Comparison of ENCODE assay signal across 9 mouse cellular contexts in the genomic region with DNA sequence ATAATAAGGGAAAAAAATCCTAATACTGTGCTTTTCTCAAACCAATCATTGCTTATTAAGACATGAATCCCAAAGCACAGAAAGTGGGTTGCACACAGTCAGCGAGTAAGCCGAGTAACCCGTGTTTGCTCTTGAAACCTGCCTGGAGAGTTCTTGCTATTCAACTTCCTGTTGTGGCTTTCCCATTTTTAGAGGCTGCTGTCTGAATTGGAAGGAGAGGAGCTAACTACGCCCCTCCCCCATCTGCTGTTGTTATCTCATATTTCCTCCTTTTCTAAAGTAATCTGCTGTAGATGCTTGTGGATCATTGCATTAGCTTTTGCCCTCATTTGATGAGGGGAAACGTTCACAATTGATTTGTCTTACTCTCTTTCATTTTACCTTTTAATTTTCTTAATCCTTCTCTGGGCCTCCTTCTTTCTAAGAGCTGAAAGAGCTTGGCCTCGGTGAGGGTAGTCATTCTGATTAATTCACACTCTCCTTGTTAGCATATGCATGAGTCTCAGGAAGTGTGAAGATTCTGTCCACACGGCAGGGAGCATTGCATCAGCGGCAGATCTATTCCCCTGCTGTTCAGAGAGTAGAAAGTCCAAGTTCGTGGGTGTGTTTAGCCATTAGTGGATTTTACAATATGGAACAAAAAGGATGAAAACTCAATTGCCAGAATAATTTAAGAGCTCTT.
DNase-seq lines count a peak whose midpoint lies in the region; ATAC-seq and TF ChIP-seq lines count a peak whose summit lies in the region.
"Had no signal": no experiment of that assay in that cellular context is flagged by ENCODE, and none has a peak within 500 bp of the region (broad histone marks: within the 10 kb centered on the region; RNA-seq: fewer than 3 reads in every experiment).

No protein-coding gene starts in this region.

- no peak for TF ChIP-seq CTCF in lung, postnatal 0 days (IDR thresholded peaks at IDR 0.05)

- H3K36me3 ChIP-seq in megakaryocyte, embryonic 14.5 days (replicated peaks; ENCODE audit: low read length) = no peaks in the 10 kb centered on the region
- H3K36me3 ChIP-seq in lung, postnatal 0 days (ENCODE audit: insufficient read depth, low read length) = no peaks in the 10 kb centered on the region

- H3K27ac ChIP-seq in lung, postnatal 0 days (ENCODE audit: low read length) = no peak overlapping the region

- peaks cover 12% of the 10 kb centered on the region for H3K4me1 ChIP-seq in megakaryocyte, embryonic 14.5 days
- H3K4me1 ChIP-seq in lung, postnatal 0 days (ENCODE audit: insufficient read depth, low read depth, low read length) = no peaks in the 10 kb centered on the region

- no peak overlapping the region for H3K9ac ChIP-seq in lung, postnatal 0 days (replicated peaks; ENCODE audit: low read depth)

- TF ChIP-seq EP300 in lung, postnatal 0 days (IDR thresholded peaks at IDR 0.05) = no peak

- WGBS in lung, postnatal 0 days = 26% methylated on average over 9 of the region's 9 CpGs

- no peaks in the 10 kb centered on the region for H3K9me3 ChIP-seq in megakaryocyte, embryonic 14.5 days
- no peaks in the 10 kb centered on the region for H3K9me3 ChIP-seq in lung, postnatal 0 days (ENCODE audit: low read length)

- H3K27me3 ChIP-seq in megakaryocyte, embryonic 14.5 days (replicated peaks) = no peaks in the 10 kb centered on the region
- H3K27me3 ChIP-seq in lung, postnatal 0 days (replicated peaks; ENCODE audit: insufficient read depth, low read length) = no peaks in the 10 kb centered on the region

- no peak overlapping the region for H3K4me2 ChIP-seq in lung, postnatal 0 days (replicated peaks; ENCODE audit: low read depth, low read length)

- peak; percentile 69 to 78 for ATAC-seq in hematopoietic stem cell, adult 5-6 weeks (replicated peaks in 1 of 2; ENCODE audit: insufficient read depth in 1 of 2, low FRiP score in 2 of 2, low TSS enrichment in 1 of 2, low read depth in 1 of 2, poor library complexity in 2 of 2, severe bottlenecking in 2 of 2)
- ATAC-seq in cerebellum, adult (ENCODE audit: insufficient number of reproducible peaks, low FRiP score, low TSS enrichment) = no peak
- no peak for ATAC-seq in megakaryocyte-erythroid progenitor cell, adult 5-6 weeks (replicated peaks; ENCODE audit: low FRiP score, low TSS enrichment, poor library complexity, severe bottlenecking)
- no peak for ATAC-seq in lung, postnatal 0 days

- peak overlapping the region; percentile 74 for H3K4me3 ChIP-seq in megakaryocyte, embryonic 14.5 days (replicated peaks)
- no peak overlapping the region for H3K4me3 ChIP-seq in lung, postnatal 0 days (ENCODE audit: low read depth, low read length)

- peak; percentile 15 for DNase-seq in 416B (ENCODE audit: low read depth)
- DNase-seq in ZHBTc4 (ENCODE audit: low read depth, low spot score) = peak; percentile 1
- no peak for DNase-seq in B cell, adult 2 months
- no peak for DNase-seq in lung, postnatal 0 days (ENCODE audit: low spot score)
- DNase-seq: gastrocnemius, postnatal 14 days had no signal

Comparison
In these comparisons a context has a peak if more than half of its experiments do, and no peak if none do; other contexts are left out.
1. DNase-seq: peak in 416B (single experiment) and ZHBTc4 (single experiment); none in B cell, adult 2 months (0 of 2) and lung, postnatal 0 days (single experiment).
2. ATAC-seq: peak in hematopoietic stem cell, adult 5-6 weeks (2 of 2); none in cerebellum, adult (single experiment), megakaryocyte-erythroid progenitor cell, adult 5-6 weeks (single experiment) and lung, postnatal 0 days (single experiment).